Mouse (Mus musculus) stomach, embryonic 16.5 days (tissue): ENCODE data around the gene Tmem11. TPM values are rescaled to one million over a fixed set of nuclear protein-coding genes. Genes with fewer than 3 reads are reported as not detected.
"Not testable (repeated sequence)": the region's sequence is repeated elsewhere in the genome, so short reads cannot be mapped to it uniquely, and the experiment has no call there.

Experiments used
- ATAC-seq: fragments of 200-750 bp; cut with Nextera tagmentation; 2 replicates; pipeline ENCODE4 v1.8.0; 2017; ENCODE audit warnings: moderate number of reproducible peaks, moderate TSS enrichment; ENCODE audit not compliant: insufficient read depth, low FRiP score
- H3K27ac ChIP-seq: fragments of 300-500 bp; sonication (generic); 2 replicates; pipeline ENCODE4 v1.5.1; 2014; ENCODE audit warnings: low read length
- H3K27me3 ChIP-seq: fragments of 300-500 bp; sonication (generic); 2 replicates; pipeline ENCODE4 v1.6.1; 2014; ENCODE audit warnings: low read length, control low read depth, mixed read lengths; ENCODE audit not compliant: control insufficient read depth, insufficient read depth
- H3K36me3 ChIP-seq: fragments of 300-500 bp; sonication (generic); 2 replicates; pipeline ENCODE4 v1.6.1; 2014; ENCODE audit warnings: low read length; ENCODE audit not compliant: control insufficient read depth, insufficient read depth
- H3K4me1 ChIP-seq: fragments of 300-500 bp; sonication (generic); 2 replicates; pipeline ENCODE4 v1.6.1; 2014; ENCODE audit warnings: low read length, control low read depth, mixed read lengths; ENCODE audit not compliant: control insufficient read depth, insufficient read depth
- H3K4me2 ChIP-seq: fragments of 300-500 bp; sonication (generic); 2 replicates; pipeline ENCODE4 v1.6.1; 2014; ENCODE audit warnings: low read depth, low read length, mixed read lengths
- H3K4me3 ChIP-seq: fragments of 300-500 bp; sonication (generic); replicated peaks from 2 replicates; pipeline ENCODE4 v1.5.1; 2014; ENCODE audit warnings: mild to moderate bottlenecking, low read length
- H3K9ac ChIP-seq: fragments of 300-500 bp; sonication (generic); 2 replicates; pipeline ENCODE4 v1.6.1; 2014; ENCODE audit warnings: low read length
- H3K9me3 ChIP-seq: fragments of 300-500 bp; sonication (generic); replicated peaks from 2 replicates; pipeline ENCODE4 v1.6.1; 2016; ENCODE audit warnings: low read length, control low read depth; ENCODE audit not compliant: control insufficient read depth
- WGBS: fragments of 180-500 bp; shearing (Covaris S2); extraction: QIAGEN DNeasy Blood & Tissue Kit; methylation state at CpG from one replicate; pipeline ENCODE4 v1.1.7; 2014; 5-methylcytosine and 5-hydroxymethylcytosine counted together
- polyA plus RNA-seq: library from polyadenylated mRNA; unstranded; fragments of >200 nt; fragmentation: Nextera tagmentation; extraction: Ambion mirVana; gene quantifications from 2 replicates; pipeline ENCODE4 v1.2.1, GENCODE M21; 2015

Gene Tmem11
- polyA plus RNA-seq, 1 experiment from 2014 or later, result 58.7 TPM

GRCm38 (mm10) chr11:60895915-60896314 is 16.8 kb upstream of the Tmem11 start:
- Histone ChIP-seq H3K4me1 (0 out of 2 replicates have a peak, but pooled peaks cover 5% of the 10 kb centered on the region), H3K4me2 (no peak overlapping the region), H3K36me3 (no peaks in the 10 kb centered on the region), H3K9me3 (no peaks in the 10 kb centered on the region), H3K9ac (no peak overlapping the region), H3K27me3 (no peaks in the 10 kb centered on the region), H3K4me3 (no peak overlapping the region), H3K27ac (no peak overlapping the region)
- WGBS, result 23% methylated on average over 4 of the region's 4 CpGs
- no peak; the same call in 1 of the 2 replicates for ATAC-seq

- ATAC-seq, result no peak
- Histone ChIP-seq H3K4me2 (no peak overlapping the region), H3K4me3 (no peak overlapping the region), H3K9me3 (no peaks in the 10 kb centered on the region), H3K9ac (no peak overlapping the region), H3K4me1 (0 out of 2 replicates have a peak, but pooled peaks cover 1% of the 10 kb centered on the region), H3K27me3 (no peaks in the 10 kb centered on the region), H3K27ac (no peak overlapping the region), H3K36me3 (no peaks in the 10 kb centered on the region)
- WGBS, result 48% methylated on average over 3 of the region's 3 CpGs
Measured at GRCm38 (mm10) chr11:60890744-60891143, 11.7 kb upstream of the Tmem11 start.

GRCm38 (mm10) chr11:60890286-60890685 is 11.2 kb upstream of the Tmem11 start:
- no peak overlapping the region for H3K4me2 ChIP-seq
- 55% methylated on average over 6 of the region's 6 CpGs for WGBS
- H3K9ac ChIP-seq, result no peak overlapping the region
- H3K27ac ChIP-seq, result no peak overlapping the region
- H3K4me3 ChIP-seq, result no peak overlapping the region
- H3K27me3 ChIP-seq, result no peaks in the 10 kb centered on the region
- H3K36me3 ChIP-seq, result no peaks in the 10 kb centered on the region
- no peaks in the 10 kb centered on the region for H3K9me3 ChIP-seq
- no peaks in the 10 kb centered on the region for H3K4me1 ChIP-seq
- ATAC-seq, result no peak

GRCm38 (mm10) chr11:60889861-60890260 is 10.8 kb upstream of the Tmem11 start:
- no peaks in the 10 kb centered on the region for H3K4me1 ChIP-seq
- no peaks in the 10 kb centered on the region for H3K36me3 ChIP-seq
- H3K4me3 ChIP-seq, result no peak overlapping the region
- WGBS, result 50% methylated on average over 2 of the region's 2 CpGs
- H3K27me3 ChIP-seq, result no peaks in the 10 kb centered on the region
- no peak overlapping the region for H3K4me2 ChIP-seq
- no peak overlapping the region for H3K9ac ChIP-seq
- no peaks in the 10 kb centered on the region for H3K9me3 ChIP-seq
- H3K27ac ChIP-seq, result no peak overlapping the region
- ATAC-seq, result no peak

- H3K9ac ChIP-seq, H3K4me2 ChIP-seq, H3K4me3 ChIP-seq, H3K27ac ChIP-seq, H3K36me3 ChIP-seq, H3K4me1 ChIP-seq, H3K9me3 ChIP-seq, ATAC-seq, H3K27me3 ChIP-seq: not testable (repeated sequence)
- WGBS, result 79% methylated on average over 2 of the region's 3 CpGs
Measured at GRCm38 (mm10) chr11:60886986-60887385, 7.9 kb upstream of the Tmem11 start.

GRCm38 (mm10) chr11:60882386-60882785 is 3.3 kb upstream of the Tmem11 start:
- Histone ChIP-seq H3K4me1 (peaks cover 9% of the 10 kb centered on the region), H3K36me3 (no peaks in the 10 kb centered on the region), H3K27me3 (no peaks in the 10 kb centered on the region), H3K27ac (no peak overlapping the region), H3K4me2 (no peak overlapping the region), H3K4me3 (no peak overlapping the region), H3K9ac (no peak overlapping the region), H3K9me3 (no peaks in the 10 kb centered on the region)
- 71% methylated on average over 3 of the region's 3 CpGs for WGBS
- ATAC-seq, result no peak

GRCm38 (mm10) chr11:60880559-60880958 is 1.5 kb upstream of the Tmem11 start:
- Histone ChIP-seq H3K27me3 (no peaks in the 10 kb centered on the region), H3K4me1 (peaks cover 26% of the 10 kb centered on the region), H3K36me3 (no peaks in the 10 kb centered on the region), H3K4me3 (no peak overlapping the region), H3K9ac (no peak overlapping the region), H3K27ac (no peak overlapping the region), H3K4me2 (no peak overlapping the region), H3K9me3 (no peaks in the 10 kb centered on the region)
- WGBS, result 94% methylated on average over 4 of the region's 4 CpGs
- ATAC-seq, result no peak

GRCm38 (mm10) chr11:60879423-60879822 is 351 bp upstream of the Tmem11 start:
- Histone ChIP-seq H3K9ac (peak overlapping the region; percentile 97), H3K36me3 (no peaks in the 10 kb centered on the region), H3K27ac (peak overlapping the region; percentile 97), H3K4me1 (peaks cover 35% of the 10 kb centered on the region), H3K9me3 (no peaks in the 10 kb centered on the region), H3K27me3 (no peaks in the 10 kb centered on the region), H3K4me3 (peak overlapping the region; percentile 97), H3K4me2 (peak overlapping the region; percentile 90)
- no peak for ATAC-seq
- 1% methylated on average over 11 of the region's 11 CpGs for WGBS

- peak overlapping the region; percentile 94 for H3K27ac ChIP-seq
- H3K27me3 ChIP-seq, result no peaks in the 10 kb centered on the region
- H3K9me3 ChIP-seq, result no peaks in the 10 kb centered on the region
- ATAC-seq, result peak; percentile 70
- peak overlapping the region; percentile 97 for H3K9ac ChIP-seq
- peaks cover 41% of the 10 kb centered on the region for H3K4me1 ChIP-seq
- H3K4me2 ChIP-seq, result peak overlapping the region; percentile 71
- WGBS, result under 1% methylated on average over 51 of the region's 52 CpGs
- no peaks in the 10 kb centered on the region for H3K36me3 ChIP-seq
- H3K4me3 ChIP-seq, result peak overlapping the region; percentile 97
Measured at GRCm38 (mm10) chr11:60878056-60878612, 938 bp downstream of the Tmem11 start.
